Mouse (Mus musculus) ES-Bruce4 (cell line): ENCODE data around the gene Cep295nl.

Experiments used
- CTCF ChIP-seq: IDR thresholded peaks from one replicate; pipeline ENCODE4 v1.8.1; 2011; ENCODE audit warnings: low read depth, low read length
- POLR2A ChIP-seq: IDR thresholded peaks from one replicate; pipeline ENCODE4 v1.8.1; 2011; ENCODE audit warnings: low read length; ENCODE audit not compliant: insufficient read depth

- TF ChIP-seq CTCF (no peak), POLR2A (no peak)
Observed at GRCm38 (mm10) chr11:118375461-118375860, 33.2 kb upstream of the Cep295nl start.
